Mouse (Mus musculus) liver, embryonic 11.5 days (tissue): ENCODE results near the gene Fam89b. TPM values are rescaled to one million over a fixed set of nuclear protein-coding genes. Genes with fewer than 3 reads are reported as not detected.
"Not testable (repeated sequence)": the region's sequence is repeated elsewhere in the genome, so short reads cannot be mapped to it uniquely, and the experiment has no call there.

Source experiments
- ATAC-seq: fragments of 200-750 bp; cut with Nextera tagmentation; replicated peaks from 2 replicates; pipeline ENCODE4 v1.8.0; 2017; ENCODE audit warnings: moderate number of reproducible peaks, mild to moderate bottlenecking, moderate TSS enrichment, moderate library complexity; ENCODE audit not compliant: low FRiP score
- DNase-seq: peaks from one replicate; pipeline ENCODE4 v3.0.0-alpha.2; 2017; ENCODE audit warnings: low spot score
- H3K27ac ChIP-seq: fragments of 300-500 bp; sonication (generic); 2 replicates; pipeline ENCODE4 v1.5.1; 2014; ENCODE audit warnings: mild to moderate bottlenecking, low read depth, low read length, control low read depth
- H3K27me3 ChIP-seq: fragments of 300-500 bp; sonication (generic); replicated peaks from 2 replicates; pipeline ENCODE4 v1.6.1; 2014; ENCODE audit warnings: low read length, mixed read lengths; ENCODE audit not compliant: control insufficient read depth, insufficient read depth
- H3K36me3 ChIP-seq: fragments of 300-500 bp; sonication (generic); 2 replicates; pipeline ENCODE4 v1.6.1; 2014; ENCODE audit warnings: mild to moderate bottlenecking, low read length, moderate library complexity, mixed read lengths; ENCODE audit not compliant: control insufficient read depth, insufficient read depth
- H3K4me1 ChIP-seq: fragments of 300-500 bp; sonication (generic); replicated peaks from 2 replicates; pipeline ENCODE4 v1.6.1; 2014; ENCODE audit warnings: low read length, mixed read lengths; ENCODE audit not compliant: control insufficient read depth, insufficient read depth
- H3K4me2 ChIP-seq: fragments of 300-500 bp; sonication (generic); 2 replicates; pipeline ENCODE4 v1.6.1; 2014; ENCODE audit warnings: mild to moderate bottlenecking, control low read depth, moderate library complexity
- H3K4me3 ChIP-seq: fragments of 300-500 bp; sonication (generic); 2 replicates; pipeline ENCODE4 v1.5.1; 2014; ENCODE audit warnings: low read depth, low read length, control low read depth
- H3K9ac ChIP-seq: fragments of 300-500 bp; sonication (generic); 2 replicates; pipeline ENCODE4 v1.6.1; 2014; ENCODE audit warnings: low read depth, low read length, control low read depth
- H3K9me3 ChIP-seq: fragments of 300-500 bp; sonication (generic); 2 replicates; pipeline ENCODE4 v1.6.1; 2016; ENCODE audit warnings: low read length, inconsistent platforms, mixed read lengths; ENCODE audit not compliant: control insufficient read depth
- WGBS: fragments of 180-500 bp; shearing (Covaris S2); extraction: QIAGEN DNeasy Blood & Tissue Kit; methylation state at CpG from one replicate; pipeline ENCODE4 v1.1.7; 2014; 5-methylcytosine and 5-hydroxymethylcytosine counted together
- polyA plus RNA-seq: library from polyadenylated mRNA; unstranded; fragments of >200 nt; fragmentation: Nextera tagmentation; extraction: Ambion mirVana; gene quantifications from 2 replicates; pipeline ENCODE4 v1.2.1, GENCODE M21; 2014

The Fam89b gene
- polyA plus RNA-seq, 1 experiment from 2014 or later = 47.5 TPM

- H3K9ac ChIP-seq = peak overlapping the region; percentile 91
- DNase-seq = no peak
- H3K27me3 ChIP-seq = no peaks in the 10 kb centered on the region
- 59% methylated on average over 5 of the region's 5 CpGs for WGBS
- H3K4me1 ChIP-seq = peaks cover 44% of the 10 kb centered on the region
- no peaks in the 10 kb centered on the region for H3K9me3 ChIP-seq
- H3K4me2 ChIP-seq = peak overlapping the region; percentile 99
- peak overlapping the region; percentile 28; the same call in 1 of the 2 replicates for H3K27ac ChIP-seq
- no peak for ATAC-seq
- H3K36me3 ChIP-seq = peaks cover 20% of the 10 kb centered on the region
- H3K4me3 ChIP-seq = peak overlapping the region; percentile 96
Measured at GRCm38 (mm10) chr19:5691601-5692000, 37.9 kb downstream of the Fam89b start.

DNA sequence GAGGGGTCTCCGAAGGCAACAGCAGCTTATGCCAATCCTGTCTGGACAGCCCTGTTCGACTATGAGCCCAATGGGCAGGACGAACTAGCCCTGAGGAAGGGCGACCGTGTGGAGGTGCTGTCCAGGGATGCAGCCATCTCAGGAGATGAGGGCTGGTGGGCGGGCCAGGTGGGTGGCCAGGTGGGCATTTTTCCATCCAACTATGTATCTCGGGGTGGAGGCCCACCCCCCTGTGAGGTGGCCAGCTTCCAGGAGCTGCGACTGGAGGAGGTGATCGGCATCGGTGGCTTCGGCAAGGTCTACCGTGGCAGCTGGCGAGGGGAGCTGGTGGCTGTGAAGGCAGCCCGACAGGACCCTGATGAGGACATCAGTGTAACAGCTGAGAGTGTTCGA lies 39.1 kb downstream of the Fam89b start:
- H3K36me3 ChIP-seq = peaks cover 28% of the 10 kb centered on the region
- no peak for ATAC-seq
- H3K4me2 ChIP-seq = peak overlapping the region; percentile 99
- no peaks in the 10 kb centered on the region for H3K27me3 ChIP-seq
- peaks cover 40% of the 10 kb centered on the region for H3K4me1 ChIP-seq
- H3K4me3 ChIP-seq = peak overlapping the region; percentile 96
- no peaks in the 10 kb centered on the region for H3K9me3 ChIP-seq
- peak overlapping the region; percentile 87 for H3K27ac ChIP-seq
- peak overlapping the region; percentile 91 for H3K9ac ChIP-seq
- 56% methylated on average over 15 of the region's 15 CpGs for WGBS
- DNase-seq = no peak

GRCm38 (mm10) chr19:5689565-5690342 lies 39.7 kb downstream of the Fam89b start:
- peaks cover 27% of the 10 kb centered on the region for H3K36me3 ChIP-seq
- H3K4me2 ChIP-seq = peak overlapping the region; percentile 99
- ATAC-seq (peak; percentile 73), DNase-seq (peak; percentile 91)
- WGBS = 6% methylated on average over 42 of the region's 42 CpGs
- H3K9ac ChIP-seq = peak overlapping the region; percentile 91
- H3K27ac ChIP-seq = peak overlapping the region; percentile 87
- peaks cover 40% of the 10 kb centered on the region for H3K4me1 ChIP-seq
- H3K27me3 ChIP-seq = no peaks in the 10 kb centered on the region
- no peaks in the 10 kb centered on the region for H3K9me3 ChIP-seq
- peak overlapping the region; percentile 96 for H3K4me3 ChIP-seq

DNA sequence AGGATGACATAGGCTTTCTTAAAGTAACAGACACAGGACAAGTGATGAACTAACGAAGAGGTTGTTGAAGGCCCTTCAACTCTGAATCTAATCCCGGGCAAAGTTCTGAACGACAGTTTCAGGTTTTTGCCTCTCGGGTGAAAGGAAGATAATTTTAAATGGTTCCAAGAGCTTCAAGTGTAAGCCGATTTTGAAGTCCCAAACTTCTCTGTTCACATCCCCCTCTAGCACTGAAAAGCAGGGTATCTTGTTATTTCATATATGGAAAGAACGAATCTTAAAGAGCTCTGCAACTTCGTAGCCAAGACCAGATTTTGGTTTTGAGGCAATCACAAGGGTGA lies 40.4 kb downstream of the Fam89b start:
- no peak for ATAC-seq
- peak overlapping the region; percentile 87 for H3K27ac ChIP-seq
- peaks cover 33% of the 10 kb centered on the region for H3K36me3 ChIP-seq
- H3K27me3 ChIP-seq = no peaks in the 10 kb centered on the region
- peak; percentile 52 for DNase-seq
- peak overlapping the region; percentile 99 for H3K4me2 ChIP-seq
- H3K9me3 ChIP-seq = no peaks in the 10 kb centered on the region
- H3K9ac ChIP-seq = peak overlapping the region; percentile 91
- under 1% methylated on average over 7 of the region's 7 CpGs for WGBS
- peak overlapping the region; percentile 96 for H3K4me3 ChIP-seq
- peaks cover 40% of the 10 kb centered on the region for H3K4me1 ChIP-seq

DNA sequence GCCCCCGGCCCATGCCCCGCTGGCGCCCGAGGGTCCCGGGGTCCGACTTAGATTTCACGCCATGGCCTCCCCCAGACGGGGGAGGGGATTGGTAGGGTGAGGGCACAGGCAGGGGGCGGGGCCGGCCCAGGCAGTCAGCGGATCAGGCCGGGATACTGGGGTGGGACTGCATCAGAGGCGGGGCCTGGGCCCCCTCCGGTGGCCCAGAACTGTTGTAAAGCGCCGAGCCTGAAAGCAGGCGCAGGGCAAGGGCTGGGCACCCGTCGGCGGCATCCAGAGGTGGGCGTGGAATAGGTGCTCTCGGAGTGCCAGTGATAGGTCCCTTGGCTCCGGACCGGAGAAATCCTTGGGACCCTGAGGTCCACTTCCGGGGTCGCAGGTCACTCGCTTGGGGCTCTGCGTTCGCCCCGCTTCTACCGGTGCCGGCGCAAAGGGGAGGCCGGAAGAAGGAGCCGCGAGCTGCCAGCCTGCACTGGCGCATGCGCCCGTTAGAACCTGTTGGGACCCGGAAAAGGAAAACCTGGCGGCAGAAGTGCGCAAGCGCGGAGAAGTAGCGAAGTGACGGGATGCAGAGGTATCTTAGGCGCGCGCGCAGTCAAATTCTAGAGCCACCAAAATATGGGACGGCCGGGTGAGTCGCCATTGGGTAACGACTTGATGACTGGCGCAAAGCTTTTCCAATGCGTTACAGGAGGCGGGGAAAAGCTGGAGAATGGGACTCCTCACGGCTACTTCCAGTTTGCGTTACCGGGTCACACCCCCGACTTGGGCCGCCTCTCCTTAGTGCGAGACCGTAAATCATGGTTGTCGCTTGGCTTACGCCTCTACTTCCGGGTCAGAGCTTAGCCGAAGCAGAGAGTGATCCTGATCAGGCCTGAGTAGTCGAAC lies 41.0 kb downstream of the Fam89b start, which contains the start of the genes Map3k11 and Pcnx3:
Gene Map3k11 (plus strand): TSS at position 543 of the 888 bp plus-strand sequence.
Gene Pcnx3 (minus strand): TSS at position 709 of the 888 bp plus-strand sequence.
- no peaks in the 10 kb centered on the region for H3K9me3 ChIP-seq
- H3K4me3 ChIP-seq = peak within 1 kb of the TSS; percentile 96
- H3K36me3 ChIP-seq = peaks cover 36% of the 10 kb centered on the region
- peak within 1 kb of the TSS; percentile 87 for H3K27ac ChIP-seq
- peak within 1 kb of the TSS; percentile 99 for H3K4me2 ChIP-seq
- H3K27me3 ChIP-seq = no peaks in the 10 kb centered on the region
- peak; percentile 94 for DNase-seq
- H3K4me1 ChIP-seq = peaks cover 40% of the 10 kb centered on the region
- H3K9ac ChIP-seq = peak within 1 kb of the TSS; percentile 91
- ATAC-seq = peak; percentile 80
- WGBS = under 1% methylated on average over 68 of the region's 69 CpGs

DNA sequence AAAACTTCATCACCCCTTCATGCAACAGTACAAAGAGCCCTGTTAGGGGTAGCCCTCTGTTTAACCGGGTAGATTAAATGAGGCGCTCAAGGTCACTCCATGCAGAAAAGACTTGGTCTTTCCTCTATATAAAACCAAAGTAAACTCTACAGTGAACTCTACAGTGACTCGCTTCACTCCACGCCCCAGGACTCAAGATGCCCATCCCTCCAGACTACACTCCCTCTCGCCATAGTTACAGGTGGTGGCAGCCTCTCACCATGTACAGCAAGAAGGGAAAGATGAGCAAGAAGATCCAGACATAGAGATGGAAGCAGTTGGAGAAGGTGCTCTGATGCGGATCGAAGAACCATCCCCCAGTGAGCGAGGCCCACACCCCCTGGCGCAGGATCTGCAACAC lies 41.7 kb downstream of the Fam89b start:
- ATAC-seq (no peak), DNase-seq (no peak)
- Histone ChIP-seq H3K27me3 (no peaks in the 10 kb centered on the region), H3K9me3 (no peaks in the 10 kb centered on the region), H3K36me3 (peaks cover 35% of the 10 kb centered on the region), H3K9ac (peak overlapping the region; percentile 91), H3K4me2 (peak overlapping the region; percentile 99), H3K4me1 (peaks cover 37% of the 10 kb centered on the region), H3K4me3 (peak overlapping the region; percentile 96), H3K27ac (peak overlapping the region; percentile 87)
- WGBS = 22% methylated on average over 9 of the region's 9 CpGs

DNA sequence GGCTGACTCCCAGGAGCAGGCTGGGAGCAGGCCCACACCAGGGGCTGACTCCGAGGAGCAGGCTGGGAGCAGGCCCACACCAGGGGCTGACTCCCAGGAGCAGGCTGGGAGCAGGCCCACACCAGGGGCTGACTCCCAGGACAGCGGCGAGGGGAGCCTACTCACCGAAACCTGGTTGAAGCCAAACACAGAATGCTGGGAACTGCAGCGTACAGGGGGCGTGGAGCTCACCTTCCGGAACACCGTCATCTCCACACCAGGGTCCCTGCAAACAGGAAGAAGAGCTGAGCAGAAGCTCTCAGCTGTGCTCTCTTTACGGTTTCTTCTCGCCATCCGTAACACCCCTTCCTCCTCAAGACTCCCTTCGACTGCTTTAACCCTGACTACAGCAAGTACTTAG lies 42.5 kb downstream of the Fam89b start:
- H3K4me1 ChIP-seq = peaks cover 36% of the 10 kb centered on the region

GRCm38 (mm10) chr19:5686437-5686836 lies 43.0 kb downstream of the Fam89b start:
- Histone ChIP-seq H3K27ac (peak overlapping the region; percentile 87), H3K27me3 (no peaks in the 10 kb centered on the region), H3K36me3 (peaks cover 43% of the 10 kb centered on the region), H3K4me1 (peaks cover 31% of the 10 kb centered on the region), H3K4me3 (peak overlapping the region; percentile 30), H3K4me2 (peak overlapping the region; percentile 99), H3K9ac (peak overlapping the region; percentile 50), H3K9me3 (no peaks in the 10 kb centered on the region)
- WGBS = 60% methylated on average over 13 of the region's 13 CpGs
- DNase-seq (no peak), ATAC-seq (peak; percentile 28)

More for the DNA sequence above, 42.5 kb downstream of the Fam89b start:
- not testable (repeated sequence) for H3K9me3 ChIP-seq, DNase-seq, H3K27me3 ChIP-seq, ATAC-seq
- Histone ChIP-seq H3K4me2 (peak overlapping the region; percentile 99), H3K4me3 (peak overlapping the region; percentile 96), H3K27ac (peak overlapping the region; percentile 87), H3K36me3 (peaks cover 42% of the 10 kb centered on the region), H3K9ac (peak overlapping the region; percentile 91)
- 89% methylated on average over 12 of the region's 12 CpGs for WGBS
